Mouse (Mus musculus) hindbrain, embryonic 11.5 days (tissue): ENCODE measurements at regions not wholly inside any gene's neighbourhood (a gene's known extent, or its start where the extent isn't known, plus 50 kb on each side); places are given as distances from the start of the nearest gene placed in this dataset.

Experiments
- ATAC-seq: fragments of 200-750 bp; cut with Nextera tagmentation; 2 replicates; pipeline ENCODE4 v1.8.0; 2017; ENCODE audit warnings: mild to moderate bottlenecking, moderate TSS enrichment, moderate library complexity; ENCODE audit not compliant: low FRiP score
- DNase-seq: peaks from one replicate; pipeline ENCODE4 v3.0.0-alpha.2; 2015; ENCODE audit warnings: low spot score
- H3K27ac ChIP-seq: fragments of 300-500 bp; sonication (generic); 2 replicates; pipeline ENCODE4 v1.5.1; 2014; ENCODE audit warnings: mild to moderate bottlenecking, low read depth, low read length
- H3K27me3 ChIP-seq: fragments of 300-500 bp; sonication (generic); 2 replicates; pipeline ENCODE4 v1.6.1; 2014; ENCODE audit warnings: mild to moderate bottlenecking, low read length, moderate library complexity, mixed read lengths; ENCODE audit not compliant: control insufficient read depth, insufficient read depth
- H3K36me3 ChIP-seq: fragments of 300-500 bp; sonication (generic); 2 replicates; pipeline ENCODE4 v1.6.1; 2014; ENCODE audit warnings: mild to moderate bottlenecking, low read length, moderate library complexity, mixed read lengths; ENCODE audit not compliant: control insufficient read depth, insufficient read depth
- H3K4me1 ChIP-seq: fragments of 300-500 bp; sonication (generic); replicated peaks from 2 replicates; pipeline ENCODE4 v1.6.1; 2014; ENCODE audit warnings: low read length, mixed read lengths; ENCODE audit not compliant: control insufficient read depth, insufficient read depth
- H3K4me2 ChIP-seq: fragments of 300-500 bp; sonication (generic); replicated peaks from 2 replicates; pipeline ENCODE4 v1.6.1; 2014; ENCODE audit warnings: mild to moderate bottlenecking, low read depth, low read length
- H3K4me3 ChIP-seq: fragments of 300-500 bp; sonication (generic); 2 replicates; pipeline ENCODE4 v1.5.1; 2014; ENCODE audit warnings: low read depth, low read length
- H3K9ac ChIP-seq: fragments of 300-500 bp; sonication (generic); 2 replicates; pipeline ENCODE4 v1.6.1; 2014; ENCODE audit warnings: low read depth, low read length
- H3K9me3 ChIP-seq: fragments of 300-500 bp; sonication (generic); 2 replicates; pipeline ENCODE4 v1.6.1; 2016; ENCODE audit warnings: low read length; ENCODE audit not compliant: control insufficient read depth
- WGBS: fragments of 180-500 bp; shearing (Covaris S2); extraction: QIAGEN DNeasy Blood & Tissue Kit; methylation state at CpG from one replicate; pipeline ENCODE4 v1.1.7; 2014; 5-methylcytosine and 5-hydroxymethylcytosine counted together

GRCm38 (mm10) chr4:92396421-92397232, 205.1 kb upstream of the Gm12666 start:
- ATAC-seq (peak; percentile 70), DNase-seq (no peak)
- no peaks in the 10 kb centered on the region for H3K4me1 ChIP-seq

More at GRCm38 (mm10) chr4:92396421-92397232, 205.1 kb upstream of the Gm12666 start:
- Histone ChIP-seq H3K27ac (no peak overlapping the region), H3K9ac (no peak overlapping the region), H3K4me3 (no peak overlapping the region), H3K27me3 (no peaks in the 10 kb centered on the region), H3K36me3 (no peaks in the 10 kb centered on the region), H3K4me2 (no peak overlapping the region), H3K9me3 (no peaks in the 10 kb centered on the region)
- 71% methylated on average over 5 of the region's 5 CpGs for WGBS
